8 mouse cellular contexts compared by ENCODE assay signal in the genomic region with DNA sequence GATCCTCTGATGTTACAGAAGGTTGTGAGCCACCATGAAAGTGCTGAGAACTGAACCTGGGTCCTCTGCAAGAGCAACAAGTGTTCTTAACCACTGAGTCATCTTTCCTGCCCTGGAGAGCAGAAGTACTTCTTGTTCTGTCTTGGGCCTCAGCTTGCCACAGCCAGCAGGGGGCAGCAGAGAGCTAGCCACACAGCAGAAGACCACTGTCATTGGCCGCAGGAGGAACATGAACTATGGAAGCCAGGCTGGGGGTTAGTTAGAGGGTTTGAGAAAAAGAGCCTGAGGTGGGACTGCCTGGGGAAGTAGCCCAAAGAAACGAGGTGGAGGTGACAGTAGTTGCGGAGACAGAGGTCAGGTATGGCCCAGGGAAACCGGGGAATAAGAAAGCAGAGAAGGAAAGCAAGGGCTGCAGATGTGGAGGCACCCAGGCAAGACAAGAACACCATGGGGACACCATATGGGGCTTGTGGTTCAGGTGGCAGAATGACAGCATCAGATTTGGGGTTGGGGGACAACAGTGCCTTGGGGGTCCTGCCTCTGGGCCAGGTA. TPM values are rescaled to one million over a fixed set of nuclear protein-coding genes. Genes with fewer than 3 reads are reported as not detected.
A peak's percentile ranks its signal among the peaks of the same experiment; 100 is the strongest.
DNase-seq lines count a peak whose midpoint lies in the region; ATAC-seq lines count a peak whose summit lies in the region.
"Not testable (repeated sequence)": the region's sequence is repeated elsewhere in the genome, so short reads cannot be mapped to it uniquely, and the experiment has no call there.

No protein-coding gene starts in this region.

- not testable (repeated sequence) for H3K9ac ChIP-seq in heart, embryonic 15.5 days; kidney, embryonic 14.5 days (ENCODE audit: low read depth, low read length); midbrain, embryonic 16.5 days (ENCODE audit: low read depth, low read length); stomach, embryonic 16.5 days (ENCODE audit: low read length)

- DNase-seq in brain, adult 2 months (ENCODE audit: low read depth, low spot score) = peak; percentile 37
- DNase-seq in fibroblast of lung, adult 2 months (ENCODE audit: low read depth) = peak; percentile 7
- DNase-seq in liver = peak; percentile 3

- not testable (repeated sequence) for H3K27me3 ChIP-seq in heart, embryonic 15.5 days; kidney, embryonic 14.5 days (ENCODE audit: control insufficient read depth, insufficient read depth, low read length); midbrain, embryonic 16.5 days (ENCODE audit: control insufficient read depth, insufficient read depth, low read depth, low read length); stomach, embryonic 16.5 days (ENCODE audit: control insufficient read depth, insufficient read depth, low read length)

- peak; percentile 88 for ATAC-seq in CD4-positive, CD25-positive, alpha-beta regulatory T cell, adult 4 months
- ATAC-seq in heart, embryonic 15.5 days (replicated peaks; ENCODE audit: insufficient number of reproducible peaks, insufficient read depth, low FRiP score, low read depth) = 0 out of 2 replicates have a peak, but pooled peaks have one; percentile 41
- ATAC-seq in kidney, embryonic 14.5 days (ENCODE audit: low FRiP score, low TSS enrichment) = peak; percentile 79; the same call in 1 of the 2 replicates
- ATAC-seq in midbrain, embryonic 16.5 days = peak; percentile 53; the same call in 1 of the 2 replicates
- peak; percentile 67; the same call in 1 of the 2 replicates for ATAC-seq in stomach, embryonic 16.5 days (ENCODE audit: insufficient read depth, low FRiP score)

- not testable (repeated sequence) for H3K4me3 ChIP-seq in heart, embryonic 15.5 days; kidney, embryonic 14.5 days (ENCODE audit: low read length); midbrain, embryonic 16.5 days (ENCODE audit: low read depth, low read length); stomach, embryonic 16.5 days (replicated peaks; ENCODE audit: low read length)

- H3K9me3 ChIP-seq in heart, embryonic 15.5 days (replicated peaks); kidney, embryonic 14.5 days (ENCODE audit: control insufficient read depth, low read length); midbrain, embryonic 16.5 days (replicated peaks; ENCODE audit: control insufficient read depth, low read length, poor library complexity, severe bottlenecking); stomach, embryonic 16.5 days (replicated peaks; ENCODE audit: control insufficient read depth, low read length): not testable (repeated sequence)

- not testable (repeated sequence) for H3K4me1 ChIP-seq in heart, embryonic 15.5 days (replicated peaks); kidney, embryonic 14.5 days (ENCODE audit: control insufficient read depth, insufficient read depth, low read length); midbrain, embryonic 16.5 days (ENCODE audit: control insufficient read depth, insufficient read depth, low read length); stomach, embryonic 16.5 days (ENCODE audit: control insufficient read depth, insufficient read depth, low read length)

- H3K4me2 ChIP-seq in heart, embryonic 15.5 days; kidney, embryonic 14.5 days (replicated peaks; ENCODE audit: low read depth, low read length); midbrain, embryonic 16.5 days (ENCODE audit: low read length); stomach, embryonic 16.5 days (ENCODE audit: low read depth, low read length): not testable (repeated sequence)

- H3K36me3 ChIP-seq in heart, embryonic 15.5 days; kidney, embryonic 14.5 days (ENCODE audit: control insufficient read depth, insufficient read depth, low read length); midbrain, embryonic 16.5 days (ENCODE audit: control insufficient read depth, insufficient read depth, low read length); stomach, embryonic 16.5 days (ENCODE audit: control insufficient read depth, insufficient read depth, low read length): not testable (repeated sequence)

- H3K27ac ChIP-seq in heart, embryonic 15.5 days; kidney, embryonic 14.5 days (ENCODE audit: low read depth, low read length); midbrain, embryonic 16.5 days (ENCODE audit: low read length); stomach, embryonic 16.5 days (ENCODE audit: low read length): not testable (repeated sequence)

- 34% methylated on average over 4 of the region's 4 CpGs for WGBS in heart, embryonic 15.5 days
- 34% methylated on average over 2 of the region's 4 CpGs for WGBS in kidney, embryonic 14.5 days
- 58% methylated on average over 2 of the region's 4 CpGs for WGBS in midbrain, embryonic 16.5 days
- WGBS in stomach, embryonic 16.5 days = 40% methylated on average over 3 of the region's 4 CpGs

RNA-seq across cellular contexts. Expression of a gene that starts 38.4 kb away (rescaled TPM):
- polyA plus RNA-seq in CD4-positive, CD25-positive, alpha-beta regulatory T cell, adult 4 months (2017; shearing (Covaris generic)) = 1 to 10 TPM; 5.0 to 6.1 TPM
- polyA plus RNA-seq in heart, embryonic 15.5 days (2015; fragmentation: Nextera tagmentation; extraction: Ambion mirVana) = 0.30 and 3.1 TPM in 2 replicates
- polyA plus RNA-seq in kidney, embryonic 14.5 days (2014; fragmentation: Nextera tagmentation; extraction: Ambion mirVana) = 0.34 and 0.74 TPM in 2 replicates
- polyA plus RNA-seq in midbrain, embryonic 16.5 days (2015; fragmentation: Nextera tagmentation; extraction: Ambion mirVana) = 0.57 and 0.82 TPM in 2 replicates
- 1.1 and 1.3 TPM in 2 replicates for polyA plus RNA-seq in stomach, embryonic 16.5 days (2015; fragmentation: Nextera tagmentation; extraction: Ambion mirVana)

RNA-seq across cellular contexts. Expression of a gene that starts 41.6 kb away (rescaled TPM):
- polyA plus RNA-seq in CD4-positive, CD25-positive, alpha-beta regulatory T cell, adult 4 months (2017; shearing (Covaris generic)) = 10 to 100 TPM; 59.0 to 75.9 TPM
- polyA plus RNA-seq in heart, embryonic 15.5 days (2015; fragmentation: Nextera tagmentation; extraction: Ambion mirVana) = 171 and 185 TPM in 2 replicates
- 324 and 393 TPM in 2 replicates for polyA plus RNA-seq in kidney, embryonic 14.5 days (2014; fragmentation: Nextera tagmentation; extraction: Ambion mirVana)
- 224 and 243 TPM in 2 replicates for polyA plus RNA-seq in midbrain, embryonic 16.5 days (2015; fragmentation: Nextera tagmentation; extraction: Ambion mirVana)
- 211 and 215 TPM in 2 replicates for polyA plus RNA-seq in stomach, embryonic 16.5 days (2015; fragmentation: Nextera tagmentation; extraction: Ambion mirVana)
